12 mouse cellular contexts compared by ENCODE assay signal in genomic region chr4:139265783-139266499, GRCm38 (mm10). TPM values are rescaled to one million over a fixed set of nuclear protein-coding genes. Genes with fewer than 3 reads are reported as not detected.
DNase-seq lines count a peak whose midpoint lies in the region; ATAC-seq lines count a peak whose summit lies in the region.
"Had no signal": no experiment of that assay in that cellular context is flagged by ENCODE, and none has a peak within 500 bp of the region (broad histone marks: within the 10 kb centered on the region; RNA-seq: fewer than 3 reads in every experiment).

No protein-coding gene starts in this region.

- H3K27me3 ChIP-seq in hindbrain, embryonic 16.5 days (replicated peaks; ENCODE audit: control insufficient read depth, insufficient read depth, low read length): no peaks in the 10 kb centered on the region
- no peaks in the 10 kb centered on the region for H3K27me3 ChIP-seq in hindbrain, embryonic 10.5 days (ENCODE audit: insufficient read depth, poor library complexity, severe bottlenecking)
- H3K27me3 ChIP-seq in limb, embryonic 10.5 days (ENCODE audit: low read depth, poor library complexity, severe bottlenecking): no peaks in the 10 kb centered on the region
- H3K27me3 ChIP-seq: hindbrain, embryonic 15.5 days had no signal

- 78% methylated on average over 13 of the region's 13 CpGs for WGBS in hindbrain, embryonic 16.5 days
- WGBS in hindbrain, embryonic 10.5 days: 90% methylated on average over 13 of the region's 13 CpGs
- WGBS in limb, embryonic 10.5 days: 78% methylated on average over 13 of the region's 13 CpGs

- no peak overlapping the region for H3K27ac ChIP-seq in hindbrain, embryonic 16.5 days (ENCODE audit: low read depth, low read length)
- no peak overlapping the region for H3K27ac ChIP-seq in hindbrain, embryonic 10.5 days
- H3K27ac ChIP-seq in limb, embryonic 10.5 days: peak overlapping the region; percentile 82
- H3K27ac ChIP-seq: hindbrain, embryonic 15.5 days; liver, embryonic 14.5 days; stomach, postnatal 0 days had no signal

- ATAC-seq in hindbrain, embryonic 16.5 days: 0 out of 2 replicates have a peak, but pooled peaks have one; percentile 61

- H3K36me3 ChIP-seq in hindbrain, embryonic 16.5 days (ENCODE audit: control insufficient read depth, insufficient read depth, low read length): 0 out of 2 replicates have a peak, but pooled peaks cover 6% of the 10 kb centered on the region
- H3K36me3 ChIP-seq in hindbrain, embryonic 10.5 days: peaks cover 88% of the 10 kb centered on the region
- peaks cover 82% of the 10 kb centered on the region for H3K36me3 ChIP-seq in limb, embryonic 10.5 days

- H3K4me3 ChIP-seq in hindbrain, embryonic 16.5 days (ENCODE audit: low read length): no peak overlapping the region
- H3K4me3 ChIP-seq in hindbrain, embryonic 10.5 days: no peak overlapping the region
- H3K4me3 ChIP-seq in limb, embryonic 10.5 days: 0 out of 2 replicates have a peak overlapping the region, but pooled peaks have one; percentile 6
- H3K4me3 ChIP-seq: hindbrain, embryonic 15.5 days had no signal

- H3K9ac ChIP-seq in hindbrain, embryonic 16.5 days (ENCODE audit: low read depth, low read length): no peak overlapping the region
- H3K9ac ChIP-seq: hindbrain, embryonic 15.5 days; liver, embryonic 14.5 days had no signal

- no peak overlapping the region for H3K4me2 ChIP-seq in hindbrain, embryonic 16.5 days (ENCODE audit: low read length)
- H3K4me2 ChIP-seq: hindbrain, embryonic 15.5 days; midbrain, embryonic 11.5 days had no signal

- no peaks in the 10 kb centered on the region for H3K9me3 ChIP-seq in hindbrain, embryonic 16.5 days (ENCODE audit: control insufficient read depth, low read length)
- no peaks in the 10 kb centered on the region for H3K9me3 ChIP-seq in hindbrain, embryonic 10.5 days
- H3K9me3 ChIP-seq in limb, embryonic 10.5 days (replicated peaks): no peaks in the 10 kb centered on the region
- H3K9me3 ChIP-seq: hindbrain, embryonic 15.5 days had no signal

- no peaks in the 10 kb centered on the region; the same call in 1 of the 2 replicates for H3K4me1 ChIP-seq in hindbrain, embryonic 16.5 days (ENCODE audit: control insufficient read depth, insufficient read depth, low read depth, low read length)
- peaks cover 8% of the 10 kb centered on the region for H3K4me1 ChIP-seq in hindbrain, embryonic 10.5 days (replicated peaks)
- peaks cover 68% of the 10 kb centered on the region for H3K4me1 ChIP-seq in limb, embryonic 10.5 days

- no peak for DNase-seq in hindbrain, embryonic 10.5 days (ENCODE audit: low spot score)
- DNase-seq in cerebellum, adult 11-12 months: peak; percentile 74
- DNase-seq in cerebellum, adult 9-11 months: peak; percentile 79
- no peak for DNase-seq in limb, embryonic 10.5 days (ENCODE audit: low spot score)
- DNase-seq in adrenal gland, adult 8-10 months: no peak
- DNase-seq in gastrocnemius, postnatal 25 days: no peak
- DNase-seq: lung, postnatal 14 days had no signal

RNA-seq across cellular contexts. Expression of gene Pqlc2, which starts 44.6 kb away (rescaled TPM):
- 14.0 and 15.5 TPM in 2 replicates for polyA plus RNA-seq in hindbrain, embryonic 16.5 days (2015; fragmentation: Nextera tagmentation; extraction: Ambion mirVana)
- polyA plus RNA-seq in hindbrain, embryonic 10.5 days (2016; fragmentation: Nextera tagmentation; extraction: Ambion mirVana): 15.0 and 16.3 TPM in 2 replicates
- 14.6 and 19.7 TPM in 2 replicates for polyA plus RNA-seq in limb, embryonic 10.5 days (2016; fragmentation: Nextera tagmentation; extraction: Ambion mirVana)
- total RNA-seq in adrenal gland, adult 8-10 months (2022): 10 to 100 TPM; 10.3 to 12.0 (median 11.6) TPM
- 1 to 10 TPM; 4.9 to 6.9 TPM for total RNA-seq in gastrocnemius, postnatal 25 days (2021)

RNA-seq across cellular contexts. Expression of gene Akr7a5, which starts 44.6 kb away (rescaled TPM):
- 64.7 and 65.5 TPM in 2 replicates for polyA plus RNA-seq in hindbrain, embryonic 16.5 days (2015; fragmentation: Nextera tagmentation; extraction: Ambion mirVana)
- polyA plus RNA-seq in hindbrain, embryonic 10.5 days (2016; fragmentation: Nextera tagmentation; extraction: Ambion mirVana): 104 and 105 TPM in 2 replicates
- 115 and 133 TPM in 2 replicates for polyA plus RNA-seq in limb, embryonic 10.5 days (2016; fragmentation: Nextera tagmentation; extraction: Ambion mirVana)
- 10 to 100 TPM; 65.4 to 73.5 (median 68.8) TPM for total RNA-seq in adrenal gland, adult 8-10 months (2022)
- total RNA-seq in gastrocnemius, postnatal 25 days (2021): 10 to 100 TPM; 30.5 to 35.9 TPM

Comparison
In these comparisons a context has a peak if more than half of its experiments do, and no peak if none do; other contexts are left out.
1. DNase-seq: peak in cerebellum, adult 11-12 months (single experiment) and cerebellum, adult 9-11 months (single experiment); none in hindbrain, embryonic 10.5 days (single experiment), limb, embryonic 10.5 days (single experiment), adrenal gland, adult 8-10 months (single experiment) and gastrocnemius, postnatal 25 days (single experiment).